Mouse (Mus musculus) lung, embryonic 14.5 days (tissue): ENCODE measurements around the gene Tmpo. TPM values are rescaled to one million over a fixed set of nuclear protein-coding genes. Genes with fewer than 3 reads are reported as not detected.

Source experiments
- ATAC-seq: fragments of 200-750 bp; cut with Nextera tagmentation; 2 replicates; pipeline ENCODE4 v1.8.0; 2017; ENCODE audit warnings: mild to moderate bottlenecking, moderate TSS enrichment, moderate library complexity; ENCODE audit not compliant: insufficient read depth
- DNase-seq: peaks from one replicate; pipeline ENCODE4 v3.0.0-alpha.2; 2015
- H3K27ac ChIP-seq: fragments of 300-500 bp; sonication (generic); 2 replicates; pipeline ENCODE4 v1.5.1; 2014; ENCODE audit warnings: low read depth, mild to moderate bottlenecking, moderate library complexity
- H3K27me3 ChIP-seq: fragments of 300-500 bp; sonication (generic); 2 replicates; pipeline ENCODE4 v1.6.1; 2014; ENCODE audit warnings: low read length, control low read depth; ENCODE audit not compliant: insufficient read depth
- H3K36me3 ChIP-seq: fragments of 300-500 bp; sonication (generic); 2 replicates; pipeline ENCODE4 v1.6.1; 2014; ENCODE audit warnings: control low read depth; ENCODE audit not compliant: insufficient read depth
- H3K4me1 ChIP-seq: fragments of 300-500 bp; sonication (generic); 2 replicates; pipeline ENCODE4 v1.6.1; 2014; ENCODE audit warnings: antibody characterized with exemption, control low read depth; ENCODE audit not compliant: insufficient read depth
- H3K4me2 ChIP-seq: fragments of 300-500 bp; sonication (generic); 2 replicates; pipeline ENCODE4 v1.6.1; 2014; ENCODE audit warnings: mild to moderate bottlenecking
- H3K4me3 ChIP-seq: fragments of 300-500 bp; sonication (generic); 2 replicates; pipeline ENCODE4 v1.5.1; 2014; ENCODE audit warnings: low read depth, low read length
- H3K9ac ChIP-seq: fragments of 300-500 bp; sonication (generic); 2 replicates; pipeline ENCODE4 v1.6.1; 2014
- H3K9me3 ChIP-seq: fragments of 300-500 bp; sonication (generic); 2 replicates; pipeline ENCODE4 v1.6.1; 2016; ENCODE audit warnings: low read depth, low read length, control low read depth
- CTCF ChIP-seq: IDR thresholded peaks from 2 replicates; pipeline ENCODE4 v1.5.1; 2016; ENCODE audit warnings: antibody characterized with exemption, low read depth
- WGBS: fragments of 180-500 bp; shearing (Covaris S2); extraction: QIAGEN DNeasy Blood & Tissue Kit; methylation state at CpG from one replicate; pipeline ENCODE4 v1.1.7; 2014; 5-methylcytosine and 5-hydroxymethylcytosine counted together
- polyA plus RNA-seq: library from polyadenylated mRNA; unstranded; fragments of >200 nt; fragmentation: Nextera tagmentation; extraction: Ambion mirVana; gene quantifications from 2 replicates; pipeline ENCODE4 v1.2.1, GENCODE M21; 2014

The Tmpo gene
- polyA plus RNA-seq, 1 experiment from 2014 or later: 337 TPM

DNA sequence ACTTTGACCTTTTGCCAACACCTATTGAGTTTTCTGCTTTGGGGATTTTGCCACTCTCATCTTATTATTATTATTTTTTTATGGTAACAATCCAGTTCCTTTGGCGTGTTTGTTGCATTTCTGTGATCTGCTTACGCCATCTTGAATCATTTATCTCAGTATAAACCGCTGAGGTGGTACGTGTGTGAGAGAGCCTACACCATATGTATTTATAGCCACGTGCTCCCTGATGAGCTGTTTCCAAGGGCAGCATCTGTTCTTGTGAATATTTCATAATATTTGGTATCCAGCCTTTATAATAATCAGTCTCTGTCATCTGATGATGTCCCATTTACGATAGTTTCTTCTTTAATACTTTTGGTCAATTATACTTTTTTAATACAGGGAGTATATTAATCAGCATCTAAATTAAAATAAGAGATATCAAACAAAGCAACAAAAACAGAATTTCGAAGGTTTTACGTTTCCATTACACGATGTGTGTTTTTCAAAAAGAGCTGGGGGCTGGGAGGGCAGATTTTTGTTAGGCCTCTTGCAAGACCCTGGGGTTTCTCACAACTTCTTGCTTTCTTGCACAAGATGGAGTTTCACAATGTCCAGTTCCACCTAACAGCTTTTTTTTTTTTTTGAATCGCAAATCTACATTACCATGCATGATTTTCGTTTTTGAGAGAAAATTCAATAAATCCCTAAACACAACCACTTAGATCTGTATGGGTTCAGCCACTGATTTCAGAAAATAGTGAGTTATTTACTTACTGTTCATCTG, 28.0 kb upstream of the Tmpo start:
- Histone ChIP-seq H3K9me3 (no peaks in the 10 kb centered on the region), H3K4me1 (no peaks in the 10 kb centered on the region), H3K27me3 (no peaks in the 10 kb centered on the region), H3K4me2 (no peak overlapping the region), H3K4me3 (no peak overlapping the region), H3K9ac (no peak overlapping the region), H3K27ac (no peak overlapping the region), H3K36me3 (no peaks in the 10 kb centered on the region)
- no peak for TF ChIP-seq CTCF
- peak; percentile 31; the same call in 1 of the 2 replicates for ATAC-seq
- no peak for DNase-seq
- WGBS: 73% methylated on average over 11 of the region's 11 CpGs

DNA sequence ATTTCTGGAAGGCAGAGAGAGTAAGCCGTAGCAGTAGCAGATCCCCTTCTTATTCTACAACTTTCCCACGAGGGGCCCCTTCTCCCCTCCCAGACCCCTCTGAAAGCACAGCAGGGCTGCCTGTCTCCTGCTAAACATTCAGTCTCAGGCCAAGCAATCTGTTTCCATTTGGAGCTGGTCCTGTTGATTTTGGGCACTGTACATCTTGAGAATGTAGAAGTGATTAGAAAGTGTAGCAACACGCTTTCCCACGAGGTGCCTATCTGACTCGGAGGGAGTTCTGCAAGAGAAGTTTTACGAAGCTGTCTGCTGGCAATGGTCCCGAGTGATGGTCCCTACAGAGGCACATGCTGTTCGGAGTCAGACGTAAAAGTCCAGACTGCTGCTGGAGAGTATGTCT, 27.3 kb upstream of the Tmpo start:
- Histone ChIP-seq H3K27ac (peak overlapping the region; percentile 38; the same call in 1 of the 2 replicates), H3K4me2 (no peak overlapping the region), H3K4me3 (no peak overlapping the region), H3K4me1 (no peaks in the 10 kb centered on the region), H3K27me3 (no peaks in the 10 kb centered on the region), H3K36me3 (no peaks in the 10 kb centered on the region), H3K9ac (no peak overlapping the region), H3K9me3 (no peaks in the 10 kb centered on the region)
- peak; percentile 37 for DNase-seq
- TF ChIP-seq CTCF: no peak
- ATAC-seq: peak; percentile 35; the same call in 1 of the 2 replicates
- WGBS: 51% methylated on average over 9 of the region's 9 CpGs

DNA sequence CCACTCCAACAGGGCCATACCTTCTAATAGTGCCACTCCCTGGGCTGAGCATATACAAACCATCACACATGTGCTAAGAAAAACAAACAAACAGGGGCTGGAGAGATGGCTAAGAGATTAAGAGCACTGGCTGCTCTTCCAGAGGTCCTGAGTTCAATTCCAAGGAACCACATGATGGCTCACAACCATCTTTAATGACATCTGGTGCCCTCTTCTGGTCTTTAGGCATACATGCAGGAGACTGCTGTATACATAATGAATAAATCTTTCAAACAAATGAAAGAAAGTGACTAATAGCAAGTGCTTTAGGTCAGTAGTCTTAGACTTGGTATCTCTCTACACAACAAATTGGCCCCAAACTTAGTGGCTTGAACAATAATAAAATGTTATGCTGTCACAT, 26.2 kb upstream of the Tmpo start:
- ATAC-seq: no peak

DNA sequence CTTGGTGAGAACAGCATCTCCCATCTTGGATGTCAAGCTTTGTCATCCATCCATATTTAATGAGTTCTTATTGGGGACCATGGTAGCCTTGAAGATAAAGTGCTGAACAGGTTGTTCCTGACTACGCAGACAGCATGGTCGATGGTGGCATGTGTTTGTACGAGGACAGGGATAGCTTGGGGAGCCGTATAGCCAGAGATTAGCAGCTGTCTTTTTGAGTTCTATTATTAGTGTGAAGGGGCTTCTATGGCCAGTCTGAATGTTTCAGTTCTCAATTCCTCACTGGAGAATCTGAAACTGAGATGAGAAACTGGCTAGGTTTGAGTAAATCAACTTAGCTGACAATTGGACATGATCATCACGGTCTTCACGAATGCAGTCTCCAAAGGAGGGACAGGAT, 24.5 kb upstream of the Tmpo start:
- DNase-seq (no peak), ATAC-seq (no peak)
- Histone ChIP-seq H3K9ac (no peak overlapping the region), H3K4me3 (no peak overlapping the region), H3K27me3 (no peaks in the 10 kb centered on the region), H3K36me3 (no peaks in the 10 kb centered on the region), H3K4me1 (no peaks in the 10 kb centered on the region), H3K27ac (no peak overlapping the region), H3K9me3 (no peaks in the 10 kb centered on the region), H3K4me2 (no peak overlapping the region)
- TF ChIP-seq CTCF: no peak
- WGBS: 91% methylated on average over 6 of the region's 6 CpGs

More for the DNA sequence above, 26.2 kb upstream of the Tmpo start:
- Histone ChIP-seq H3K27ac (no peak overlapping the region), H3K9me3 (no peaks in the 10 kb centered on the region), H3K9ac (no peak overlapping the region), H3K4me3 (no peak overlapping the region), H3K4me1 (no peaks in the 10 kb centered on the region), H3K36me3 (no peaks in the 10 kb centered on the region), H3K4me2 (no peak overlapping the region), H3K27me3 (no peaks in the 10 kb centered on the region)
- DNase-seq: no peak
- 0 out of 2 replicates have a peak, but pooled peaks have one; percentile 6 for TF ChIP-seq CTCF

DNA sequence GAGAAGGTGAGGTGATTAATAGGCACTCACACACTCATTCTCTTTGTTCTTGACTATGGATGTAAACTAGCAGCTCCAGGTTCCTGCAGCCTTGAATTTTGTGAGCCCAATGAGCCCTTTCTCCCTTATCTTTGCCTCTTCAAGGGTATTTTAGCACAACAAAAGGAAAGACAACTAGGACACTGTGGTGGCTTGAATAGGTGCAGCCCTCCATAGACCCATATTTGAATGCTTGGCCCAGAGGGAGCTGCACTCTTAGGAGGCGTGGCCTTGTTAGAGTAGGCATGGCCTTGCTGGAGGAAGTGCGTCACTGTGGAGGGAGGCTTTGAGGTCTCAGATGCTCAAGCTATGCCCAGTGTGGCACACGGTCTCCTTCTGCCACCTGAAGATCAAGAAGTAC, 19.5 kb upstream of the Tmpo start:
- Histone ChIP-seq H3K4me2 (no peak overlapping the region), H3K4me1 (no peaks in the 10 kb centered on the region), H3K4me3 (no peak overlapping the region), H3K9ac (no peak overlapping the region), H3K36me3 (no peaks in the 10 kb centered on the region), H3K9me3 (no peaks in the 10 kb centered on the region), H3K27me3 (no peaks in the 10 kb centered on the region), H3K27ac (no peak overlapping the region)
- DNase-seq: no peak
- WGBS: 85% methylated on average over 3 of the region's 3 CpGs
- ATAC-seq: no peak
- no peak for TF ChIP-seq CTCF

DNA sequence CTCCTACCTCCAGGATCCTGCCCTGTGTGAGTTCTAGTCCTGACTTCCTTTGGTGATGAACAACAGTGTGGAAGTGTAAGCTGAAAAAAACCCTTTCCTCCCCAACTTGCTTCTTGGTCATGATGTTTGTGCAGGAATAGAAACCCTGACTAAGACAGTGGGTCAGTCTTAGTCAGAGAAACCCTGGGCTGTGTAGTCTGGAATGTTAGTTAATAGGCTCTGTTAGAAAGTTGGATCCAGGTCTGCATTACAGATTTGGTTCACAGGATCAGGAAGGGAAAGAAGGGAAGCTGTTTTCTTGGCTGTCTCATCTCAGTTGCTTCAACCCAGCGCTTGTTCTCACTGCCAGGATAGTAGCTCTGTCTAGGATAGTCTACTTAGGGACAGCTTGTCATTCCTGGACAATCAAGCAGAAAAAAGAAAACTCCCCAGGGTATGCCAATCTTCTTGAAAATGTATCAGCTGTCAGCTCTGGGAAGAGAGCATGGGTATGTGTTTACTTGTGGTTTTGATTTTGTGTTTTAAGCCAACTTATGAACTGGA, 18.2 kb upstream of the Tmpo start:
- no peak overlapping the region for H3K9ac ChIP-seq

DNA sequence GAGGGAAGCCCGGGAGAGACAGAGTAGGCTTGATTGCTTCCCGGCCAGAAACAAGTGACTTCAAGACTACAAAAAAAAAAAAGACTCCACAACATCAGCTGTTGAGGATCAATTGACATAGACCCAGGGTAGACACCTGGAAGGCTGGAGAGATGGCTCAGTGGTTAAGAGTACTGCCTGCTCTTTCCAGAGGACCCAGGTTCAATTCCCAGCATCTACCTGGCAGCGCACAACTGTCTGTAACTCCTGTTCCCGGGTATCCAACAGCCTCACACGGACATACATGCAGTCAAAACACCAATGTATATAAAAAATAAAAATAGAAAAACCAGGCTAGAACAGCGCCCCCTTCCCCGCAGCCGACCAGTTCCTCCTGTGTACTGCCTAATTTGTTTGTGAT, 16.6 kb upstream of the Tmpo start:
- no peaks in the 10 kb centered on the region for H3K9me3 ChIP-seq
- H3K4me2 ChIP-seq: no peak overlapping the region
- TF ChIP-seq CTCF: no peak
- 89% methylated on average over 8 of the region's 8 CpGs for WGBS
- H3K36me3 ChIP-seq: no peaks in the 10 kb centered on the region
- no peaks in the 10 kb centered on the region for H3K4me1 ChIP-seq
- no peak overlapping the region for H3K27ac ChIP-seq
- H3K27me3 ChIP-seq: no peaks in the 10 kb centered on the region
- H3K9ac ChIP-seq: no peak overlapping the region
- ATAC-seq (no peak), DNase-seq (no peak)
- no peak overlapping the region for H3K4me3 ChIP-seq

More for the DNA sequence above, 18.2 kb upstream of the Tmpo start:
- DNase-seq: no peak
- Histone ChIP-seq H3K4me2 (no peak overlapping the region), H3K9me3 (no peaks in the 10 kb centered on the region), H3K36me3 (no peaks in the 10 kb centered on the region), H3K4me3 (no peak overlapping the region), H3K27me3 (no peaks in the 10 kb centered on the region), H3K27ac (no peak overlapping the region), H3K4me1 (no peaks in the 10 kb centered on the region)
- no peak for TF ChIP-seq CTCF
- no peak for ATAC-seq
- WGBS: 81% methylated on average over 1 of the region's 1 CpGs
